Mouse (Mus musculus): Measurements from ENCODE around the gene Prtn3. TPM values are rescaled to one million over a fixed set of nuclear protein-coding genes. Genes with fewer than 3 reads are reported as not detected.

Prtn3 gene
- polyA plus RNA-seq, 1 experiment from 2014 or later: 10.1 TPM

DNA sequence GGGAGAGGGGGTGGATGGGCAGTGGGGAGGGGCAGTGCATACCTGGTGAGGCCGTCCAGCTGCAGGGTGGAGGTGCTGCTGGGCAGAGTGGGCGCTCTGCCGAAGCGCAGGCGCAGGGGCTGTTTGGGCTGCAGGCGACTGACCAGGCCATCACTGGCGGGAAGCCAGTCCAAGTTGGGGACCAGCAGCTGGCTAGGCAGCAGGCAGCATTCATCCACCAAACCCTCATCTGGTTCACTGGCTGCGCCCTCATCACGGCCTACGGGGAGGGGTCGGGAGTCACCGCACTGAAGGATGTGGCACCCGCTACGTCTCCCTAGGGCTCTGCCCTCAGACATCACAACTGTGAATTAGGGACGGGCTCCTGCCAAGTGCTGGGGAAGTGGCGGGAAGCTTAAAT is 22.0 kb downstream of the Prtn3 start:
- Histone ChIP-seq H3K36me3 (replicated peaks; ENCODE audit: control insufficient read depth, insufficient read depth) (peaks cover 54% of the 10 kb centered on the region), H3K9me3 (ENCODE audit: control insufficient read depth, low read length) (no peaks in the 10 kb centered on the region), H3K27me3 (ENCODE audit: control insufficient read depth, insufficient read depth, low read length) (no peaks in the 10 kb centered on the region), H3K4me1 (replicated peaks; ENCODE audit: control insufficient read depth, insufficient read depth, low read length) (peaks cover 6% of the 10 kb centered on the region; the same call in 1 of the 2 replicates), H3K27ac (no peak overlapping the region), H3K4me2 (replicated peaks) (no peak overlapping the region), H3K9ac (no peak overlapping the region), H3K4me3 (replicated peaks; ENCODE audit: low read length) (no peak overlapping the region)
- no peak for DNase-seq (ENCODE audit: low spot score)
- ATAC-seq (ENCODE audit: low FRiP score): no peak
- 89% methylated on average over 16 of the region's 16 CpGs for WGBS

- 89% methylated on average over 13 of the region's 13 CpGs for WGBS
- ATAC-seq (ENCODE audit: low FRiP score): no peak
- no peak for DNase-seq (ENCODE audit: low spot score)
- peaks cover 8% of the 10 kb centered on the region; the same call in 1 of the 2 replicates for H3K4me1 ChIP-seq (replicated peaks; ENCODE audit: control insufficient read depth, insufficient read depth, low read length)
- H3K4me2 ChIP-seq (replicated peaks): no peak overlapping the region
- no peaks in the 10 kb centered on the region for H3K27me3 ChIP-seq (ENCODE audit: control insufficient read depth, insufficient read depth, low read length)
- peaks cover 59% of the 10 kb centered on the region for H3K36me3 ChIP-seq (replicated peaks; ENCODE audit: control insufficient read depth, insufficient read depth)
- H3K4me3 ChIP-seq (replicated peaks; ENCODE audit: low read length): no peak overlapping the region
- no peak overlapping the region for H3K27ac ChIP-seq
- H3K9me3 ChIP-seq (ENCODE audit: control insufficient read depth, low read length): no peaks in the 10 kb centered on the region
- no peak overlapping the region for H3K9ac ChIP-seq
Observed at GRCm38 (mm10) chr10:79896814-79897213, 22.5 kb downstream of the Prtn3 start.

DNA sequence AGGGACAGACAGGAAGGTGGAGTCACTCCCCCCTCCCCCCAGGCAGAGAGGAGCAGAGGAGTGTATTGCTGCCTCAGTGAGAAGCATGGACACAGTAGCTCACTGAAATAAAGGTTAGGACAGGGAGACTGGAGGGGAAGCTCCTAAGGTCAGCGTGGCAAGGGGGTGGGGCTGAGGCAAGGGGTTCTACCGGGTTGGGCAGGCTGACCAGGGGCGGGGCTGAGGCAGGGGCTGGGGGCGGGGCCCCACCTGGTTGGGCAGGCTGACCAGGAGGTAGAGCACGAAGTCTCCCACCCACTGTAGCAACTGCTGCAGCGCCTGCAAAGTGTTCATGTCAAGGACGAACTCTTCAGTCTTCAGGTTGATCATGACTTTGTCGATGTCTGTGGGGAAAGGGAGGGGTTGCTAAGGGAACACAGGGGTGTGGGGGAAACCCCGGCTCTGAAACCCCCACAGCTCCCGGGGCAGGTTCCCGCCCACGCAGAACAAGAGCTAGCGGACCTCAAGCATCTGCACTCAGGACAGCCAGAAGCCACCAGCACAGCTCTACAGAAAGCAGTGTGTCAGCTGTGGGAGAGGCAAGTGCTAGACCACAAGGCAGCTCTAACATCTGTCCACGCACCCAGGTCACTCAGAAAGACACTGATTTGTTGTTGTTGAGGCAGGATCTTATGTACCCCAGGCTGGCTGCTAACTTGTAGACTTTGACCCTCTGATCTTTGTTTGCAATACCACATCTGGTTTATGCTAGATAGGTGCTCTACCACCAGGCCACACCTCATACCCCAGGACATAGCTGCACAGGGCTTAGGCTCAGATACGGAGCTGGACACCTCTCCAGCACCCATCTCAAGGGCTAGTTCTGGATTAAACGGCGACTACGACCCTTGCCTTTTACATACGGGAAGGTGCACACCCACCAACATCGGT is 23.3 kb downstream of the Prtn3 start:
- peaks cover 8% of the 10 kb centered on the region; the same call in 1 of the 2 replicates for H3K4me1 ChIP-seq (replicated peaks; ENCODE audit: control insufficient read depth, insufficient read depth, low read length)
- ATAC-seq (ENCODE audit: low FRiP score) (no peak), DNase-seq (ENCODE audit: low spot score) (no peak)
- 56% methylated on average over 20 of the region's 20 CpGs for WGBS
- peaks cover 65% of the 10 kb centered on the region for H3K36me3 ChIP-seq (replicated peaks; ENCODE audit: control insufficient read depth, insufficient read depth)
- H3K9me3 ChIP-seq (ENCODE audit: control insufficient read depth, low read length): no peaks in the 10 kb centered on the region
- H3K9ac ChIP-seq: no peak overlapping the region; the same call in 1 of the 2 replicates
- H3K4me3 ChIP-seq (replicated peaks; ENCODE audit: low read length): no peak overlapping the region
- no peaks in the 10 kb centered on the region for H3K27me3 ChIP-seq (ENCODE audit: control insufficient read depth, insufficient read depth, low read length)
- no peak overlapping the region for H3K4me2 ChIP-seq (replicated peaks)
- H3K27ac ChIP-seq: no peak overlapping the region

DNA sequence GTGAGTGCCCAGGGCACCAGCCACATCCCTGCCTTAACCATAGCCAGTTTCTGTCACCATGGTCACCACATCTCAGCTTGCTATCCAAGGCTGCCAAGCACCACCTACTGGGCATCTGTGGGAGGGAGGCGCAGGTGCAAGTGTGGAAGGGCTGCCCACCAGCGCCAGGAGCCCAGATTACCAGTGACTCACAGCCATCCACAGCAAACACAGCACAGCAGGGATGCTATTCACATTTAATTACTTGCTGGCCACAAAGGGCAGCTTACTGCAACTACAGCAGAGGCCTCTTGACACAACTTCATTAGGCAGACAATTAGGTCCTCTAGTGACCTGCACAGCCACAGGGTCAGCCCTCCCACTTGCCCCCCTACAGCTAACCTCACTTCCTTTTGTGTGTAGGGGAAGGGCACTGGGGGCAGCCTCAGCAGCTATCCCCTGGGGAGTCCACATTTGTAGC is 26.7 kb downstream of the Prtn3 start:
- 16% methylated on average over 2 of the region's 2 CpGs for WGBS
- Histone ChIP-seq H3K27ac (peak overlapping the region; percentile 20; the same call in 1 of the 2 replicates), H3K36me3 (replicated peaks; ENCODE audit: control insufficient read depth, insufficient read depth) (peaks cover 80% of the 10 kb centered on the region), H3K27me3 (ENCODE audit: control insufficient read depth, insufficient read depth, low read length) (no peaks in the 10 kb centered on the region), H3K4me1 (replicated peaks; ENCODE audit: control insufficient read depth, insufficient read depth, low read length) (peaks cover 8% of the 10 kb centered on the region; the same call in 1 of the 2 replicates), H3K4me2 (replicated peaks) (no peak overlapping the region), H3K9ac (0 out of 2 replicates have a peak overlapping the region, but pooled peaks have one; percentile 8), H3K4me3 (replicated peaks; ENCODE audit: low read length) (no peak overlapping the region), H3K9me3 (ENCODE audit: control insufficient read depth, low read length) (no peaks in the 10 kb centered on the region)
- peak; percentile 59 for ATAC-seq (ENCODE audit: low FRiP score)
- no peak for DNase-seq (ENCODE audit: low spot score)

GRCm38 (mm10) chr10:79906712-79907111 is 32.4 kb downstream of the Prtn3 start:
- Histone ChIP-seq H3K4me1 (replicated peaks; ENCODE audit: control insufficient read depth, insufficient read depth, low read length) (peaks cover 11% of the 10 kb centered on the region), H3K9me3 (ENCODE audit: control insufficient read depth, low read length) (no peaks in the 10 kb centered on the region), H3K4me3 (replicated peaks; ENCODE audit: low read length) (no peak overlapping the region), H3K9ac (no peak overlapping the region), H3K36me3 (replicated peaks; ENCODE audit: control insufficient read depth, insufficient read depth) (peaks cover 56% of the 10 kb centered on the region), H3K27me3 (ENCODE audit: control insufficient read depth, insufficient read depth, low read length) (no peaks in the 10 kb centered on the region), H3K27ac (no peak overlapping the region), H3K4me2 (replicated peaks) (no peak overlapping the region)
- ATAC-seq (ENCODE audit: low FRiP score): no peak
- DNase-seq (ENCODE audit: low spot score): no peak
- WGBS: 92% methylated on average over 9 of the region's 9 CpGs

GRCm38 (mm10) chr10:79907415-79907814 is 33.1 kb downstream of the Prtn3 start:
- H3K27me3 ChIP-seq (ENCODE audit: control insufficient read depth, insufficient read depth, low read length): no peaks in the 10 kb centered on the region
- 0 out of 2 replicates have a peak overlapping the region, but pooled peaks have one; percentile 4 for H3K4me2 ChIP-seq (replicated peaks)
- no peak for ATAC-seq (ENCODE audit: low FRiP score)

DNA sequence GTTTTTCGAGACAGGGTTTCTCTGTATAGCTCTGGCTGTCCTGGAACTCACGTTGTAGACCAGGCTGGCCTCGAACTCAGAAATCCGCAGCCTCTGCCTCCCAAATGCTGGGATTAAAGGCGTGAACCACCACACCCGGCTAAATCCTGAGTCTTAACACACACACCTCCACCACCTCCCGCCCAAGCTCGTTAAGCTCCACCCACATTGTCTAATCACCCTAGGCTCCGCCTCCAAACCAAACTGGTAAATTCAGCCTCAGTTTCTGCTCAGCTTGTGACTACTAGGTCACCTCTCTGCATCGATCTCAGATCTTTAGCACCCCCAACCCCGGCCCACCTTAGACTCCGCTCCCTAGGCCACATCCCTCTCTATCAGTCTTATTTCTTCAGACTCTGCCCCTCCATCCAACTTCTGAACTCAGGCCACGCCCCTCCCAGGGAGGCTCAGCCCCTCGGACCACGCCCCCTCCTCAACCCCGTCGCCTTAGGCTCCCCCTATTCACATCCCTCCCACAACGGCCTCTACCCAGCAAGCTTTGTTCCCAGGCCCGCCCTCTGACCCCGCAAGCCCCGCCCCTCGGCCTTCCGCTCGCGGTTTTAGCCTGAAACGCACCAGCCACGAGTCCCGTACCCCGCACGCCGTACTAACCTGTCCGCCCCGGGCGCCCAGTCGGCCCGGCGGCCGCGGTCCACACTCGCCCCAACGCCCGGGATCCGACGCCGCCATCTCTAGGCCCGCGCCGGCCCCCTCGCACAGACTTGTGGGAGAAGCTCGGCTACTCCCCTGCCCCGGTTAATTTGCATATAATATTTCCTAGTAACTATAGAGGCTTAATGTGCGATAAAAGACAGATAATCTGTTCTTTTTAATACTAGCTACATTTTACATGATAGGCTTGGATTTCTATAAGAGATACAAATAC is 34.2 kb downstream of the Prtn3 start, which contains the start of gene Med16:
Med16 (minus strand) TSS at position 757 of the 925 bp plus-strand sequence.
- ATAC-seq (ENCODE audit: low FRiP score): peak; percentile 93
- H3K9me3 ChIP-seq (ENCODE audit: control insufficient read depth, low read length): no peaks in the 10 kb centered on the region
- peaks cover 11% of the 10 kb centered on the region for H3K4me1 ChIP-seq (replicated peaks; ENCODE audit: control insufficient read depth, insufficient read depth, low read length)
- peak within 1 kb of the TSS; percentile 83 for H3K9ac ChIP-seq
- no peaks in the 10 kb centered on the region for H3K27me3 ChIP-seq (ENCODE audit: control insufficient read depth, insufficient read depth, low read length)
- H3K4me3 ChIP-seq (replicated peaks; ENCODE audit: low read length): peak within 1 kb of the TSS; percentile 54
- WGBS: 2% methylated on average over 52 of the region's 52 CpGs
- H3K36me3 ChIP-seq (replicated peaks; ENCODE audit: control insufficient read depth, insufficient read depth): peaks cover 42% of the 10 kb centered on the region
- peak within 1 kb of the TSS; percentile 98 for H3K27ac ChIP-seq
- H3K4me2 ChIP-seq (replicated peaks): peak within 1 kb of the TSS; percentile 42
- peak; percentile 90 for DNase-seq (ENCODE audit: low spot score)

More at GRCm38 (mm10) chr10:79907415-79907814, 33.1 kb downstream of the Prtn3 start:
- no peaks in the 10 kb centered on the region for H3K9me3 ChIP-seq (ENCODE audit: control insufficient read depth, low read length)
- DNase-seq (ENCODE audit: low spot score): no peak
- H3K4me1 ChIP-seq (replicated peaks; ENCODE audit: control insufficient read depth, insufficient read depth, low read length): peaks cover 11% of the 10 kb centered on the region
- 95% methylated on average over 10 of the region's 10 CpGs for WGBS
- peaks cover 52% of the 10 kb centered on the region for H3K36me3 ChIP-seq (replicated peaks; ENCODE audit: control insufficient read depth, insufficient read depth)
- H3K4me3 ChIP-seq (replicated peaks; ENCODE audit: low read length): no peak overlapping the region
- H3K27ac ChIP-seq: no peak overlapping the region
- H3K9ac ChIP-seq: no peak overlapping the region

DNA sequence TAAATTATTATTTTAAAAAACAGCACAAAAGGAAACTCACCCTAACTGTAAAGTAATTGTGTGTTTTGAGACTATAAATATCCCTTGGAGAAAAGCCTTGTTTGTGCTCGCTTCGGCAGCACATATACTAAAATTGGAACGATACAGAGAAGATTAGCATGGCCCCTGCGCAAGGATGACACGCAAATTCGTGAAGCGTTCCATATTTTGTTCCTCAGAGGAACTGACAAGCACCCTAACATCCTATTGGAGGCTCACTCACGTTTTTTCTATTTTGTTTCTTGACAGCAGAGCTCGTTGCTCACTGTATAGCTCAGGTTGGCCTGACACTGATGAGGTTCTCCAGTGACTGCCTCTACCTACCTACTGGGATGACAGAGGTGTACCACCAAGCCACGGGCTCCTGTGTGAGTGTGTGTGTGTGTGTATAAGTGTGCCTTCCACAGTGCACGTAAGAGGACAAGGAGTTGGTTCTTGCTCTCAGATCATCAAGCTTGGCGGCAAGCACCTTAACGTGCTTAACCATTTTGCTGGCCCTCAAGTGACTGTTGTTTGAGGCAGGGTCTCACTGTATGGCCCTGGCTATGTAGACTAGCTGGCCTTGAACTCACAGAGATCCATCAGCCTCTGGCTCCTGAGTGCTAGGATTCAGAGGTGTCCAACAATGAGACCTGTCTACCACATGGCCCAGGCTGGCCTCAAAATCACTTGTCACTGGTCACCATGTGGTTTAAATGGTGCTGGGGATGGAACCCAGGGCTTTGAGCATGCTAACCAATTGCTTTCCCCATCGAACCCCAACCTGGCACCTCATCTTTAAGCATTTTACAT is 35.0 kb downstream of the Prtn3 start:
- H3K36me3 ChIP-seq (replicated peaks; ENCODE audit: control insufficient read depth, insufficient read depth): peaks cover 35% of the 10 kb centered on the region
- 21% methylated on average over 14 of the region's 14 CpGs for WGBS
- H3K4me3 ChIP-seq (replicated peaks; ENCODE audit: low read length): peak overlapping the region; percentile 54
- peak; percentile 38; the same call in 1 of the 2 replicates for ATAC-seq (ENCODE audit: low FRiP score)
- H3K9me3 ChIP-seq (ENCODE audit: control insufficient read depth, low read length): no peaks in the 10 kb centered on the region
- DNase-seq (ENCODE audit: low spot score): no peak
- H3K27ac ChIP-seq: peak overlapping the region; percentile 98
- H3K9ac ChIP-seq: peak overlapping the region; percentile 83
- peaks cover 14% of the 10 kb centered on the region for H3K4me1 ChIP-seq (replicated peaks; ENCODE audit: control insufficient read depth, insufficient read depth, low read length)
- H3K27me3 ChIP-seq (ENCODE audit: control insufficient read depth, insufficient read depth, low read length): no peaks in the 10 kb centered on the region
- H3K4me2 ChIP-seq (replicated peaks): peak overlapping the region; percentile 42
